Comparison of ENCODE assay signal across 8 mouse cellular contexts in genomic region chr8:4216791-4217621, GRCm38 (mm10). TPM values are rescaled to one million over a fixed set of nuclear protein-coding genes. Genes with fewer than 3 reads are reported as not detected.
DNase-seq lines count a peak whose midpoint lies in the region; ATAC-seq lines count a peak whose summit lies in the region.

Prr36 (minus strand) TSS chr8:4217459.

- H3K27me3 ChIP-seq in heart, embryonic 15.5 days: peaks cover 57% of the 10 kb centered on the region
- H3K27me3 ChIP-seq in embryonic facial prominence, embryonic 10.5 days (replicated peaks; ENCODE audit: low read depth, poor library complexity, severe bottlenecking): peaks cover 68% of the 10 kb centered on the region
- H3K27me3 ChIP-seq in intestine, embryonic 15.5 days (replicated peaks): peaks cover 23% of the 10 kb centered on the region
- peaks cover 36% of the 10 kb centered on the region for H3K27me3 ChIP-seq in lung, embryonic 15.5 days

- H3K4me1 ChIP-seq in heart, embryonic 15.5 days (replicated peaks): peaks cover 35% of the 10 kb centered on the region
- peaks cover 47% of the 10 kb centered on the region for H3K4me1 ChIP-seq in embryonic facial prominence, embryonic 10.5 days
- peaks cover 45% of the 10 kb centered on the region for H3K4me1 ChIP-seq in intestine, embryonic 15.5 days (replicated peaks)
- peaks cover 36% of the 10 kb centered on the region for H3K4me1 ChIP-seq in lung, embryonic 15.5 days

- peak within 1 kb of the TSS; percentile 46 for H3K9ac ChIP-seq in heart, embryonic 15.5 days
- peak within 1 kb of the TSS; percentile 57 for H3K9ac ChIP-seq in intestine, embryonic 15.5 days
- H3K9ac ChIP-seq in lung, embryonic 15.5 days: peak within 1 kb of the TSS; percentile 60

- DNase-seq in heart, postnatal 36 days: no peak
- DNase-seq in ZHBTc4 (ENCODE audit: low read depth, low spot score) (peak; percentile 82), adipocyte (ENCODE audit: low spot score) (no peak)
- DNase-seq in embryonic facial prominence, embryonic 10.5 days (ENCODE audit: low spot score): peak; percentile 74
- peak; percentile 86 for DNase-seq in right cerebral cortex, postnatal 4 days

- peak within 1 kb of the TSS; percentile 89 for H3K4me2 ChIP-seq in heart, embryonic 15.5 days
- H3K4me2 ChIP-seq in intestine, embryonic 15.5 days (replicated peaks): peak within 1 kb of the TSS; percentile 97
- H3K4me2 ChIP-seq in lung, embryonic 15.5 days: peak within 1 kb of the TSS; percentile 67

- H3K36me3 ChIP-seq in heart, embryonic 15.5 days: no peaks in the 10 kb centered on the region
- no peaks in the 10 kb centered on the region for H3K36me3 ChIP-seq in embryonic facial prominence, embryonic 10.5 days (replicated peaks)
- H3K36me3 ChIP-seq in intestine, embryonic 15.5 days: no peaks in the 10 kb centered on the region
- H3K36me3 ChIP-seq in lung, embryonic 15.5 days: no peaks in the 10 kb centered on the region

- no peak; the same call in 1 of the 2 replicates for ATAC-seq in heart, embryonic 15.5 days (replicated peaks; ENCODE audit: insufficient number of reproducible peaks, insufficient read depth, low FRiP score, low read depth)
- ATAC-seq in intestine, embryonic 15.5 days: peak; percentile 18; the same call in 1 of the 2 replicates
- ATAC-seq in lung, embryonic 15.5 days (ENCODE audit: borderline replicate concordance, extremely low read depth, low FRiP score, low TSS enrichment): peak; percentile 19; the same call in 1 of the 2 replicates

- no peaks in the 10 kb centered on the region for H3K9me3 ChIP-seq in heart, embryonic 15.5 days (replicated peaks)
- no peaks in the 10 kb centered on the region for H3K9me3 ChIP-seq in embryonic facial prominence, embryonic 10.5 days
- H3K9me3 ChIP-seq in intestine, embryonic 15.5 days: no peaks in the 10 kb centered on the region
- no peaks in the 10 kb centered on the region for H3K9me3 ChIP-seq in lung, embryonic 15.5 days

- H3K27ac ChIP-seq in heart, embryonic 15.5 days: no peak within 1 kb of the TSS
- H3K27ac ChIP-seq in embryonic facial prominence, embryonic 10.5 days (replicated peaks): peak within 1 kb of the TSS; percentile 87
- 0 out of 2 replicates have a peak within 1 kb of the TSS, but pooled peaks have one; percentile 13 for H3K27ac ChIP-seq in intestine, embryonic 15.5 days
- H3K27ac ChIP-seq in lung, embryonic 15.5 days: peak within 1 kb of the TSS; percentile 31; the same call in 1 of the 2 replicates

- intact Hi-C loops in heart, postnatal 36 days (cut with DNase I): no loop called here

- H3K4me3 ChIP-seq in heart, embryonic 15.5 days: peak within 1 kb of the TSS; percentile 55
- peak within 1 kb of the TSS; percentile 68 for H3K4me3 ChIP-seq in embryonic facial prominence, embryonic 10.5 days
- peak within 1 kb of the TSS; percentile 49 for H3K4me3 ChIP-seq in intestine, embryonic 15.5 days (replicated peaks)
- peak within 1 kb of the TSS; percentile 49 for H3K4me3 ChIP-seq in lung, embryonic 15.5 days

- 2% methylated on average over 44 of the region's 44 CpGs for WGBS in heart, embryonic 15.5 days
- 1% methylated on average over 44 of the region's 44 CpGs for WGBS in embryonic facial prominence, embryonic 10.5 days
- WGBS in intestine, embryonic 15.5 days: under 1% methylated on average over 44 of the region's 44 CpGs
- 2% methylated on average over 44 of the region's 44 CpGs for WGBS in lung, embryonic 15.5 days

RNA-seq across cellular contexts. Expression of gene Prr36, which starts in this region (rescaled TPM):
- 0.44 and 0.95 TPM in 2 replicates for polyA plus RNA-seq in heart, embryonic 15.5 days (2015; fragmentation: Nextera tagmentation; extraction: Ambion mirVana)
- not detected for total RNA-seq in heart, postnatal 36 days (2021)
- polyA plus RNA-seq in embryonic facial prominence, embryonic 10.5 days (2016; fragmentation: Nextera tagmentation; extraction: Ambion mirVana): 5.7 and 7.2 TPM in 2 replicates
- polyA plus RNA-seq in intestine, embryonic 15.5 days (2015; fragmentation: Nextera tagmentation; extraction: Ambion mirVana): 3.9 and 4.3 TPM in 2 replicates
- polyA plus RNA-seq in lung, embryonic 15.5 days (2015; fragmentation: Nextera tagmentation; extraction: Ambion mirVana): 7.5 TPM in 2 replicates

Comparison
In these comparisons a context has a peak if more than half of its experiments do, and no peak if none do; other contexts are left out.
1. DNase-seq: peak in ZHBTc4 (single experiment), embryonic facial prominence, embryonic 10.5 days (single experiment) and right cerebral cortex, postnatal 4 days (single experiment); none in heart, postnatal 36 days (0 of 2) and adipocyte (single experiment).
2. Peak in every context shown above with its lines, with median percentiles within 50 percentile points of each other: H3K4me2 ChIP-seq, H3K4me3 ChIP-seq and H3K9ac ChIP-seq.